Mouse (Mus musculus) lung, adult 2 months (tissue): Measurements from ENCODE around the gene Commd7. TPM values are rescaled to one million over a fixed set of nuclear protein-coding genes. Genes with fewer than 3 reads are reported as not detected.

Source experiments
- DNase-seq: peaks from one replicate; pipeline ENCODE4 v3.0.0; 2022
- H3K4me1 ChIP-seq: fragments of 200-500 bp; 2 replicates; pipeline ENCODE4 v1.6.1; 2011; ENCODE audit warnings: low read length; ENCODE audit not compliant: control insufficient read depth, insufficient read depth
- H3K4me3 ChIP-seq: fragments of 200-500 bp; replicated peaks from 2 replicates; pipeline ENCODE3; 2011; ENCODE audit warnings: low read depth, mild to moderate bottlenecking, control low read depth, low read length; ENCODE audit errors: extremely low read depth
- CTCF ChIP-seq: fragments of 200-500 bp; IDR thresholded peaks from 2 replicates; pipeline ENCODE4 v1.5.1; 2011; ENCODE audit warnings: mild to moderate bottlenecking, low read length, control low read depth; ENCODE audit not compliant: insufficient read depth
- POLR2A ChIP-seq: fragments of 200-500 bp; IDR thresholded peaks from 2 replicates; pipeline ENCODE4 v1.6.1; 2011; ENCODE audit warnings: low read depth, mild to moderate bottlenecking, control low read depth, low read length, borderline replicate concordance; ENCODE audit errors: extremely low read depth
- WGBS: fragments of 180-500 bp; shearing (Covaris S2); methylation state at CpG from one replicate; pipeline ENCODE4 v1.1.7; 2018; 5-methylcytosine and 5-hydroxymethylcytosine counted together
- polyA plus RNA-seq: library from polyadenylated mRNA; depleted of rRNA; stranded (reverse); fragments of >200 nt; gene quantifications from 2 replicates; pipeline ENCODE4 v1.2.3, GENCODE M21; 2012

Commd7 gene
- polyA plus RNA-seq, 1 experiment: 20.5 TPM

GRCm38 (mm10) chr2:153593186-153593585, 39.4 kb downstream of the Commd7 start:
- Histone ChIP-seq H3K4me3 (no peak overlapping the region), H3K4me1 (no peaks in the 10 kb centered on the region)
- 58% methylated on average over 9 of the region's 9 CpGs for WGBS
- TF ChIP-seq CTCF: no peak
- TF ChIP-seq POLR2A: no peak
- no peak for DNase-seq

GRCm38 (mm10) chr2:153592056-153593014, 40.2 kb downstream of the Commd7 start:
- 78% methylated on average over 8 of the region's 8 CpGs for WGBS
- TF ChIP-seq POLR2A: no peak
- no peak for TF ChIP-seq CTCF
- no peak for DNase-seq
- H3K4me1 ChIP-seq: no peaks in the 10 kb centered on the region
- no peak overlapping the region for H3K4me3 ChIP-seq

DNA sequence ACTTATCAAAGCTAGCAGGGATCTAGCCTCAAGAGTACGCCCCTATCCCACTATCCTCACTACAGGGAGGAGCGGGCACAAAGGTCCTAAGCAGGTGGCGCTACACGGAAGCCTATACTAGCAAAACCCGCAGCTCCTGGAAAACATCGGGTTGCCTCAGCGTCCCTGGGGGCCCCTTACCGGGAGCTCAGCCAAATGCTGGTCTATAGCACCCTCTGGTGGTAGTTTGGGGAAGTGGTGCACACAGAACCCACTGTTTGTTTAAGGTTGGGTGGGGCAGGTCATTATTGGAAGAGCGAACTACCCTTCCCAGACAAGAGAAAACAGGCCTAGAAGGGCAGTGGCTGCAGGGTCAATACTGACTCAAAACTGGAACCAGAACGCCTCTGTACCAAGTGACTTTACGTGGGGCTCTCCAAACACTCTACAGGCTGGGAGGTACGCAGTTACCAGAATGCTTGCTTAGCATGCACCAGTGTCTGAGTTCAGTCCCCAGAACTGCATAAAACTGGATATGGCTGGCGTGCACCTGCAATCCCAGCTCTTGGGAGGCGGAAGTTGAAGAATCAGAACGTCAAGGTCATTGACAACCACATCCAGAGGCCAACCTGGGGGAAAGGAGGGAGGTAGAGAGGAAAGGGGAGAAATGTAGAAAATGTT, 45.9 kb downstream of the Commd7 start:
- H3K4me1 ChIP-seq: peaks cover 4% of the 10 kb centered on the region; the same call in 1 of the 2 replicates
- H3K4me3 ChIP-seq: no peak overlapping the region
- no peak for TF ChIP-seq POLR2A
- peak; percentile 77 for TF ChIP-seq CTCF
- WGBS: 11% methylated on average over 15 of the region's 15 CpGs
- peak; percentile 78 for DNase-seq

- Histone ChIP-seq H3K4me1 (peaks cover 4% of the 10 kb centered on the region; the same call in 1 of the 2 replicates), H3K4me3 (no peak overlapping the region)
- TF ChIP-seq POLR2A (no peak), CTCF (no peak)
- 74% methylated on average over 6 of the region's 6 CpGs for whole genome bisulfite sequencing
- DNase-seq: no peak
Measured at GRCm38 (mm10) chr2:153585981-153586380, 46.6 kb downstream of the Commd7 start.

GRCm38 (mm10) chr2:153584396-153584795, 48.2 kb downstream of the Commd7 start:
- WGBS: 90% methylated on average over 4 of the region's 4 CpGs
- Histone ChIP-seq H3K4me1 (peaks cover 4% of the 10 kb centered on the region; the same call in 1 of the 2 replicates), H3K4me3 (no peak overlapping the region)
- TF ChIP-seq POLR2A: no peak
- no peak for TF ChIP-seq CTCF
- no peak for DNase-seq

DNA sequence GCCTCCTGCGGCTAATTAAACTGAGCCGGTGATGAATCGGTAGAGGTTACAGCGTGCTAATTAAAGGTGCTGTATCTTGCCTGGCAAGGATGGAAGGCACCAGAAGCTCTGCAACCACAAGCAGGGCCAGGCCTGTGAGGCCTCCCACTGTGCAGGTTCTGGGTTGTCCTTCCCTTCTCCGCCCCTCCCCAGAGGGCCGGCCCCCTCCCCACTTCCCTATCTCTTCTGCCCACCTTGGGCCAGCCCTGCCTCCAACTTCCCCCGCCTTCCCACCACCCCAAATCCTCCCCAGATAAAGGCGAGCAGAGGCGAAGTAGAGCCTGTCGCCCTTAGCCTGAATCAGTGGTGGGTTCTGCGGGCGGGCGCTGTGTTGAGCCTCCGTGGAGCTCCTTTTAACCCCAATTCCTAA, 48.9 kb downstream of the Commd7 start:
- 78% methylated on average over 14 of the region's 14 CpGs for WGBS
- no peak for DNase-seq
- peaks cover 4% of the 10 kb centered on the region; the same call in 1 of the 2 replicates for H3K4me1 ChIP-seq
- TF ChIP-seq CTCF (no peak), POLR2A (no peak)
- no peak overlapping the region for H3K4me3 ChIP-seq

DNA sequence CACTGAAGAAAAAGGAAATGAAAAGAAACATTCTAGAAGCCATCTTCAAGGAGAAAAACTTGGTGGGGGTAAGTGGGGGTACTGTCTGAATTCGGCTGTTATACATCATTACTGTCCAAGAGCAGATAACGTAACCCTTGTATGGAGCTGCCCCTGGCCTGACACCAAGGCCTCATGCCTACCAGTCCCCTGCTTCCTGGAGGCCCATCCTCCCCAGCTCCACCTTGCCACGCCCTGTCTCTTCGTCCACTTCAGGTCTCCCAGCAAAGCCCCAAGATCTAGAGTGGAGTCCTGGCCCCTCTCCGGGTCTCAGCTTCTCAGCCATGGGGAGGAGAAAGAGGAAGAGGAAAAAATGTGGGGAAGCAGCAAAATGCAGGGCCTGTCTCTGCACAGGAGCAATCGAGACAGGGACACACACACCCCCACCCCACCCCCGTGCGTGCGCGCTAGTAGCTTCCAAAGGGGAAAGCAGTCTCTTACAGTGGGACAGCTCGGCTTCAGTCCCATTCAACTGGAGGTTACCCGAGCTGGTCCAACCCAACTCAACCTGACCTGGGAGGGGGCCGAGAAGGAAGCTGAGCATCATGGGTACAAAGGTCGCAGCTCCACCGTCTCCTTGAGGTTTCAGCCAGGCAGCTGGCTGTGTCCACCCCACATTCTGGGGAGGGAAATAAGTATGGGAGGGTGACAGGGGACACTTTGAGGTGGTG, 49.5 kb downstream of the Commd7 start:
- H3K4me3 ChIP-seq: no peak overlapping the region
- H3K4me1 ChIP-seq: peaks cover 4% of the 10 kb centered on the region; the same call in 1 of the 2 replicates
- 56% methylated on average over 15 of the region's 15 CpGs for WGBS
- DNase-seq: no peak
- no peak for TF ChIP-seq CTCF
- no peak for TF ChIP-seq POLR2A

DNA sequence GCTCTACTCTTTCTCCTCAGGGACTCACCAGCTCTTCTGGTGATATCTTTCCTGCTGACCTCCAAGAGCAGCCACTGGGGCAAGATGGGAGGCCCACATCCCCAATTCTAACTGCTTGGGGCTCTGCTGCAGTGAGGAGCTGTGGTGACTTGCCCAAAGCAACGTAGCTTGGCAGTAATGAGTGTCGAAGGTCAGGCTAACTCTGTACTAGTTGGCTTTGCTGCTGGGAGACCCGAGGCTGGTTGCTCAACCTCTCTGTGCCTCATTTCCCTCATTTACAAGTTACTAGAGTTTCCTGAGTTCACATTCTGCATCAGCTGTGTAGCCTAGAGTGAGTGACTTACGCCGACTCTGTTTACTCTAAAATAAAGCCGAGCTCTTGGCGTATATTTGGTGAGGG, 51.2 kb downstream of the Commd7 start:
- TF ChIP-seq POLR2A: no peak
- no peak for TF ChIP-seq CTCF
- DNase-seq: no peak
- 74% methylated on average over 7 of the region's 7 CpGs for WGBS

GRCm38 (mm10) chr2:153580458-153580985, 52.1 kb downstream of the Commd7 start:
- no peaks in the 10 kb centered on the region for H3K4me1 ChIP-seq
- no peak for DNase-seq
- 72% methylated on average over 4 of the region's 4 CpGs for WGBS
- no peak overlapping the region for H3K4me3 ChIP-seq
- no peak for TF ChIP-seq POLR2A
- no peak for TF ChIP-seq CTCF

More for the DNA sequence above, 51.2 kb downstream of the Commd7 start:
- H3K4me3 ChIP-seq: no peak overlapping the region
- H3K4me1 ChIP-seq: 0 out of 2 replicates have a peak, but pooled peaks cover 2% of the 10 kb centered on the region
